Mouse (Mus musculus) bone marrow macrophage, adult 2 months (primary cell): ENCODE results near the gene Zfp866.

ENCODE experiments used
- CTCF ChIP-seq: IDR thresholded peaks from 2 replicates; pipeline ENCODE4 v1.5.1; 2012; ENCODE audit warnings: low read depth, mild to moderate bottlenecking, low read length, moderate library complexity
- POLR2A ChIP-seq: IDR thresholded peaks from 2 replicates; pipeline ENCODE4 v1.6.1; 2012; ENCODE audit warnings: mild to moderate bottlenecking, low read depth, low read length, borderline replicate concordance

- TF ChIP-seq POLR2A (no peak), CTCF (no peak)
These were observed 13.6 kb upstream of the Zfp866 start for GRCm38 (mm10) chr8:69804537-69804936.
